Mouse (Mus musculus) neural tube, embryonic 13.5 days (tissue): ENCODE measurements at regions not wholly inside any gene's neighbourhood (a gene's known extent, or its start where the extent isn't known, plus 50 kb on each side); places are given as distances from the start of the nearest gene placed in this dataset.
A peak's percentile ranks its signal among the peaks of the same experiment; 100 is the strongest.

ENCODE experiments used
- ATAC-seq: fragments of 200-750 bp; cut with Nextera tagmentation; 2 replicates; pipeline ENCODE4 v1.8.0; 2017; ENCODE audit warnings: low read depth, mild to moderate bottlenecking, moderate TSS enrichment, moderate library complexity
- H3K27ac ChIP-seq: fragments of 300-500 bp; sonication (generic); replicated peaks from 2 replicates; pipeline ENCODE4 v1.5.1; 2015; ENCODE audit warnings: moderate library complexity, mild to moderate bottlenecking, inconsistent platforms
- H3K27me3 ChIP-seq: fragments of 300-500 bp; sonication (generic); 2 replicates; pipeline ENCODE4 v1.6.1; 2015; ENCODE audit warnings: mild to moderate bottlenecking, inconsistent platforms
- H3K36me3 ChIP-seq: fragments of 300-500 bp; sonication (generic); 2 replicates; pipeline ENCODE4 v1.6.1; 2015; ENCODE audit warnings: mild to moderate bottlenecking, inconsistent platforms
- H3K4me1 ChIP-seq: fragments of 300-500 bp; sonication (generic); replicated peaks from 2 replicates; pipeline ENCODE4 v1.6.1; 2015; ENCODE audit warnings: inconsistent platforms
- H3K4me2 ChIP-seq: fragments of 300-500 bp; sonication (generic); 2 replicates; pipeline ENCODE4 v1.6.1; 2015; ENCODE audit warnings: inconsistent platforms, mild to moderate bottlenecking, moderate library complexity
- H3K4me3 ChIP-seq: fragments of 300-500 bp; sonication (generic); 2 replicates; pipeline ENCODE4 v1.5.1; 2015; ENCODE audit warnings: mild to moderate bottlenecking, inconsistent platforms
- H3K9ac ChIP-seq: fragments of 300-500 bp; sonication (generic); 2 replicates; pipeline ENCODE4 v1.6.1; 2015; ENCODE audit warnings: moderate library complexity, mild to moderate bottlenecking, inconsistent platforms
- H3K9me3 ChIP-seq: fragments of 300-500 bp; sonication (generic); 2 replicates; pipeline ENCODE4 v1.6.1; 2016; ENCODE audit warnings: inconsistent platforms
- WGBS: fragments of 180-500 bp; shearing (Covaris S2); methylation state at CpG from one replicate; pipeline ENCODE4 v1.1.7; 2015; 5-methylcytosine and 5-hydroxymethylcytosine counted together

- H3K9me3 ChIP-seq, result no peaks in the 10 kb centered on the region
- no peak overlapping the region for H3K4me3 ChIP-seq
- H3K9ac ChIP-seq, result no peak overlapping the region
- WGBS, result 17% methylated on average over 1 of the region's 1 CpGs
- ATAC-seq, result no peak
- H3K4me1 ChIP-seq, result peaks cover 11% of the 10 kb centered on the region
- H3K36me3 ChIP-seq, result no peaks in the 10 kb centered on the region
- H3K27ac ChIP-seq, result no peak overlapping the region
- no peak overlapping the region for H3K4me2 ChIP-seq
- no peaks in the 10 kb centered on the region for H3K27me3 ChIP-seq
Measured at GRCm38 (mm10) chr13:60305028-60305810, 128.1 kb upstream of the Gas1 start.

- Histone ChIP-seq H3K4me3 (no peak overlapping the region), H3K27ac (peak overlapping the region; percentile 42), H3K36me3 (no peaks in the 10 kb centered on the region), H3K9me3 (no peaks in the 10 kb centered on the region), H3K27me3 (no peaks in the 10 kb centered on the region), H3K4me1 (peaks cover 11% of the 10 kb centered on the region), H3K9ac (no peak overlapping the region), H3K4me2 (no peak overlapping the region)
- peak; percentile 58 for ATAC-seq
- 42% methylated on average over 13 of the region's 13 CpGs for WGBS
Measured at GRCm38 (mm10) chr13:60308062-60308801, 131.1 kb upstream of the Gas1 start.

GRCm38 (mm10) chr13:60309482-60309881 is 132.3 kb upstream of the Gas1 start:
- H3K36me3 ChIP-seq, result no peaks in the 10 kb centered on the region
- 94% methylated on average over 12 of the region's 12 CpGs for WGBS
- ATAC-seq, result no peak
- H3K27me3 ChIP-seq, result no peaks in the 10 kb centered on the region
- H3K4me3 ChIP-seq, result no peak overlapping the region
- no peak overlapping the region for H3K9ac ChIP-seq
- H3K4me2 ChIP-seq, result no peak overlapping the region
- H3K4me1 ChIP-seq, result peaks cover 11% of the 10 kb centered on the region
- H3K27ac ChIP-seq, result no peak overlapping the region
- H3K9me3 ChIP-seq, result no peaks in the 10 kb centered on the region

- no peak overlapping the region for H3K4me2 ChIP-seq
- H3K36me3 ChIP-seq, result no peaks in the 10 kb centered on the region
- no peak for ATAC-seq
- H3K4me3 ChIP-seq, result no peak overlapping the region
- no peak overlapping the region for H3K27ac ChIP-seq
- peaks cover 11% of the 10 kb centered on the region for H3K4me1 ChIP-seq
- H3K27me3 ChIP-seq, result no peaks in the 10 kb centered on the region
- no peak overlapping the region for H3K9ac ChIP-seq
- WGBS, result 92% methylated on average over 4 of the region's 4 CpGs
- H3K9me3 ChIP-seq, result no peaks in the 10 kb centered on the region
Measured at GRCm38 (mm10) chr13:60309926-60310325, 132.8 kb upstream of the Gas1 start.

GRCm38 (mm10) chr13:60312397-60313085 is 135.4 kb upstream of the Gas1 start:
- Histone ChIP-seq H3K9ac (no peak overlapping the region), H3K4me1 (peaks cover 11% of the 10 kb centered on the region), H3K27ac (no peak overlapping the region), H3K36me3 (no peaks in the 10 kb centered on the region), H3K27me3 (no peaks in the 10 kb centered on the region), H3K4me2 (no peak overlapping the region), H3K9me3 (no peaks in the 10 kb centered on the region), H3K4me3 (no peak overlapping the region)
- ATAC-seq, result no peak
- 71% methylated on average over 7 of the region's 7 CpGs for WGBS

GRCm38 (mm10) chr13:60318436-60319020 is 141.4 kb upstream of the Gas1 start:
- no peak for ATAC-seq
- no peak overlapping the region for H3K27ac ChIP-seq
- no peaks in the 10 kb centered on the region for H3K27me3 ChIP-seq
- no peaks in the 10 kb centered on the region for H3K9me3 ChIP-seq
- no peak overlapping the region for H3K9ac ChIP-seq
- H3K4me1 ChIP-seq, result 0 out of 2 replicates have a peak, but pooled peaks cover 8% of the 10 kb centered on the region
- 83% methylated on average over 8 of the region's 8 CpGs for WGBS
- no peak overlapping the region for H3K4me2 ChIP-seq
- no peaks in the 10 kb centered on the region for H3K36me3 ChIP-seq
- no peak overlapping the region for H3K4me3 ChIP-seq

- ATAC-seq, result no peak
- no peak overlapping the region for H3K9ac ChIP-seq
- WGBS, result 84% methylated on average over 4 of the region's 4 CpGs
- H3K4me3 ChIP-seq, result no peak overlapping the region
- no peaks in the 10 kb centered on the region for H3K27me3 ChIP-seq
- H3K4me1 ChIP-seq, result 0 out of 2 replicates have a peak, but pooled peaks cover 8% of the 10 kb centered on the region
- H3K9me3 ChIP-seq, result no peaks in the 10 kb centered on the region
- H3K4me2 ChIP-seq, result no peak overlapping the region
- H3K36me3 ChIP-seq, result no peaks in the 10 kb centered on the region
- no peak overlapping the region for H3K27ac ChIP-seq
Measured at GRCm38 (mm10) chr13:60319268-60319667, 142.1 kb upstream of the Gas1 start.

GRCm38 (mm10) chr13:60319861-60320602 is 142.9 kb upstream of the Gas1 start:
- no peak overlapping the region for H3K9ac ChIP-seq
- H3K9me3 ChIP-seq, result no peaks in the 10 kb centered on the region
- no peaks in the 10 kb centered on the region for H3K27me3 ChIP-seq
- H3K4me1 ChIP-seq, result 0 out of 2 replicates have a peak, but pooled peaks cover 8% of the 10 kb centered on the region
- no peak overlapping the region for H3K4me3 ChIP-seq
- WGBS, result 63% methylated on average over 5 of the region's 5 CpGs
- no peak overlapping the region for H3K27ac ChIP-seq
- no peak overlapping the region for H3K4me2 ChIP-seq
- no peak for ATAC-seq
- no peaks in the 10 kb centered on the region for H3K36me3 ChIP-seq

GRCm38 (mm10) chr13:60322579-60322978 is 145.4 kb upstream of the Gas1 start:
- no peak overlapping the region for H3K4me2 ChIP-seq
- ATAC-seq, result peak; percentile 56; the same call in 1 of the 2 replicates
- H3K27me3 ChIP-seq, result no peaks in the 10 kb centered on the region
- H3K9ac ChIP-seq, result no peak overlapping the region
- no peaks in the 10 kb centered on the region for H3K36me3 ChIP-seq
- 0 out of 2 replicates have a peak, but pooled peaks cover 8% of the 10 kb centered on the region for H3K4me1 ChIP-seq
- 62% methylated on average over 3 of the region's 3 CpGs for WGBS
- H3K27ac ChIP-seq, result 0 out of 2 replicates have a peak overlapping the region, but pooled peaks have one; percentile 6
- H3K4me3 ChIP-seq, result no peak overlapping the region
- H3K9me3 ChIP-seq, result no peaks in the 10 kb centered on the region

- Histone ChIP-seq H3K4me1 (no peaks in the 10 kb centered on the region), H3K4me2 (no peak overlapping the region), H3K9me3 (no peaks in the 10 kb centered on the region), H3K27me3 (no peaks in the 10 kb centered on the region), H3K27ac (no peak overlapping the region), H3K9ac (no peak overlapping the region), H3K36me3 (no peaks in the 10 kb centered on the region), H3K4me3 (no peak overlapping the region)
- WGBS, result 66% methylated on average over 9 of the region's 9 CpGs
- ATAC-seq, result no peak
Measured at GRCm38 (mm10) chr13:60330475-60331258, 153.5 kb upstream of the Gas1 start.

GRCm38 (mm10) chr13:60336196-60336595 is 159.0 kb upstream of the Gas1 start:
- Histone ChIP-seq H3K27me3 (no peaks in the 10 kb centered on the region), H3K4me1 (peaks cover 7% of the 10 kb centered on the region; the same call in 1 of the 2 replicates), H3K9ac (no peak overlapping the region), H3K9me3 (no peaks in the 10 kb centered on the region), H3K36me3 (no peaks in the 10 kb centered on the region), H3K4me2 (no peak overlapping the region), H3K27ac (no peak overlapping the region), H3K4me3 (no peak overlapping the region)
- no peak for ATAC-seq
- 61% methylated on average over 1 of the region's 1 CpGs for WGBS
